Mouse (Mus musculus): ENCODE measurements around the gene Lce1c.

Lce1c gene

GRCm38 (mm10) chr3:92678947-92679346 lies at the start of gene Lce1c:
Gene Lce1c (plus strand): TSS chr3:92679247.
- DNase-seq (ENCODE audit: low spot score in 2 of 2), result no peak

- DNase-seq (ENCODE audit: low spot score in 2 of 2), result no peak
Measured at GRCm38 (mm10) chr3:92637745-92638652, 41.0 kb upstream of the Lce1c start.

GRCm38 (mm10) chr3:92638653-92638991 lies 40.4 kb upstream of the Lce1c start:
- DNase-seq (ENCODE audit: low spot score in 2 of 2), result no peak

GRCm38 (mm10) chr3:92639854-92640253 lies 39.2 kb upstream of the Lce1c start:
- DNase-seq (ENCODE audit: low spot score in 2 of 2), result no peak

DNA sequence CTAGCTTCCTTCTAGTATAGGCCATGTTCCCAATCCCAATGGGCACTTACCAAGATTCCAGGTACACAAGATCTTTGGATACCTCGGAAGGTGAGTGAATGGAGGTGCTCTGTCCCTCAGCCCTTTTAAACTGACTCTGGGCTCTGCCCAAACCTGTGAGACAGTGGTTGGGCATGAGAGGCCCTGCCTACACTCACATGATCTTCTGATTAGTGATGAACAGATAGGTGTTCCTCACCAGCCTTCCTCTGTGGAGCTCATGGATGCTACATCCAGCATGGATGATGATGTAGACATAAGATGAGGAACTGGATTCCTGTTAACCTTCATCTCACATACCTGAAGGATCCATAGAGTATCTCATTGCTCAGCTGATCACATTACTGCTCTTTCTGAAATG lies 30.8 kb upstream of the Lce1c start, which contains the start of gene Lce1a1:
Lce1a1 (minus strand) TSS at position 101 of the 400 bp plus-strand sequence.
- no peak for DNase-seq (ENCODE audit: low spot score in 2 of 2)

DNA sequence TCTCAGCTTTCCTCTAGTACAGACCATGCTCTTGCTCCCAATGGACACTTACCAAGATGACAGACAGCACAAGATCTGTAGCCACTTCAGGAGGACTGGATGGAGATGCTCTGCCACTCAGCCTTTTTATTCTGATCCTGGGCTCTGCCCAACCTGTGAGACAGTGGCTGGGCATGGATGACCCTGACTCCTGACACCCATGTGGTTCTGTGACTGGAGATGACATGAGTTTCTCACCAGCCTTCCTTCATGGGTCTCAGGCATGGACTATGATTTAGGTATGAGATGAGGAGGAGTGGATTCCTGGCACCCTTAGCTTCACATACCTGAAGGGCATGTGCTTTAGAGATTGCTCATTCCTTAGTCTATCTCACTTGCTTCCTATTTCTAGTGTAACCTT lies 22.2 kb upstream of the Lce1c start, which contains the start of gene Lce1b:
Lce1b (minus strand) TSS at position 101 of the 400 bp plus-strand sequence.
- no peak for DNase-seq (ENCODE audit: low spot score in 2 of 2)

DNA sequence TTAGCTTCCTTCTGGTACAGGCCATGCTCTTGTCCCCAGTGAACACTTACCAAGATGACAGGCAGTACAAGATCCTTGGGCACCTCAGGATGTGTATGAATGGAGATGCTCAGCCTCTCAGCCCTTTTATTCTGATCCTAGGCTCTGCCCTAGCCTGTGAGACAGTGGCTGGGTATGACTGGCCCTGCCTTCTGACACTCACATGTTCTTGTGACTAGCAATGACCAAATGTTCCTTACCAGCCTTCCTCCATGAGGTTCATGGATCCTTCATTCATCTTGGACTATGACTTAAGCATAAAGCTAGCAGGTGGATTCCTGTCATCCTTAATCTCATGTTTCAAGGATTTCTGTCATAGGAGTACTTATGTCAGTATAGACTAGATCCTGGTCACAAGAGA lies 8.8 kb upstream of the Lce1c start, which contains the start of gene Lce1a2:
Lce1a2 (minus strand) TSS at position 101 of the 400 bp plus-strand sequence.
- no peak for DNase-seq (ENCODE audit: low spot score in 2 of 2)

GRCm38 (mm10) chr3:92687110-92687509 lies 8.1 kb downstream of the Lce1c start, which contains the start of gene Lce1d:
Gene Lce1d (minus strand): TSS chr3:92687210.
- no peak for DNase-seq (ENCODE audit: low spot score in 2 of 2)

GRCm38 (mm10) chr3:92689154-92689553 lies 10.1 kb downstream of the Lce1c start:
- peak; percentile 19 to 22 for DNase-seq (ENCODE audit: low spot score in 2 of 2)

DNA sequence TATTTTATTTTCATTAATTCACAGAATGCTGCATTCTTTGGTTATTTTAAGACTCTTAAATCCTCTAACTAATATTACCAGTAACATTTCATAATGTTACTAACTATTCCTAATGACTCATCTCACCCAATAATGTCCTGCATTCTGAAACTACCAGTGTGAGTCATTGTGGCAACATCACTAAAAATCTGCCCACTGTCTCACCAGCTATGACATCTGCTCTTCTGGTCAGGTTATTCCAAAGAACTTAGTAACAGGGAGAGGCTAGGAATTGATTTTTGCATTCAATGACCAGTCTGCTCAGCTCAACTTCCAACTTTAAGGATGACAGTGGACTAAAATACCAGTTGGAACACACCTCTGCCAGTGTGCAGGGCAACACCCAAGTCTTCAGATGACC lies 12.6 kb downstream of the Lce1c start:
- DNase-seq (ENCODE audit: low spot score in 2 of 2), result no peak

- no peak for DNase-seq (ENCODE audit: low spot score in 2 of 2)
Measured at GRCm38 (mm10) chr3:92694613-92695012, 15.6 kb downstream of the Lce1c start.

DNA sequence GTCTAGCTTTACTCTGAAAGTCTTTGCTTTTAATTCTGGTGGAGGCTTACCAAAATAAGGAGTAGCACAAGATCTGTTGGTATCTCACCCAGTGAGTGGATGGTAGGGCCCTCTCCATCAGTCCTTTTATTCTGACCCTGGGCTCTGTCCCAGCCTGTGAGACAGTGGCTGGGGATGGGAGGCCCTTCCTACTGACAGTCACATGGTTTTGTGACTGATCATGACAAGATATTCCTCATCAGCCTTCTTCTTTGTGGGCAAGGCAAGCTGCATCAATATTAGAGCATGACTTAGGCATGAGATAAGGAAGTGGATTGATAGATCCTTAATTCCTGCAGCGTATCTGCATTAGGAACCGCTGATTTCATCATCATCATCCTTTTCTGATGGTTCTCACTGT lies 29.9 kb downstream of the Lce1c start, which contains the start of gene Lce1e:
Lce1e (minus strand) TSS at position 101 of the 400 bp plus-strand sequence.
- no peak for DNase-seq (ENCODE audit: low spot score in 2 of 2)

DNA sequence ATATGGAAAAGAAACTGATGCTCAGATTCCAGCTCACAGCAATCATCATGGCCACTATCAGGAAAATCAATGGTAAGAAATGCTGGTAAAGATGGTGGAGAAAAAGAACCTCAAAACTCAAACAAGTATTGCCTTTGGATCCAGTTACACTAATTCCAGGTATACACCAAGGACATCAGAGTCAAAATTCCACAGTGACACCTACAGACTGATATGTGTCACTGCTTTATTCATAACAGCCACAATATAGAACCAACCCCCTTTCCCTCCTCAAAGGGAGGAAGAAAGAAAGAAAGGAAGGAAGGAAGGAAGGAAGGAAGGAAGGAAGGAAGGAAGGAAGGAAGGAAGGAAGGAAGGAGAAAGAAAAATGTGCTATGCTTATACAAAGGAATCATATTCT lies 36.1 kb downstream of the Lce1c start:
- DNase-seq (ENCODE audit: low spot score in 2 of 2), result no peak

- no peak for DNase-seq (ENCODE audit: low spot score in 2 of 2)
Measured at GRCm38 (mm10) chr3:92720250-92720649, 41.2 kb downstream of the Lce1c start, which contains the start of gene Lce1f. Gene Lce1f (minus strand): TSS chr3:92720350.

DNA sequence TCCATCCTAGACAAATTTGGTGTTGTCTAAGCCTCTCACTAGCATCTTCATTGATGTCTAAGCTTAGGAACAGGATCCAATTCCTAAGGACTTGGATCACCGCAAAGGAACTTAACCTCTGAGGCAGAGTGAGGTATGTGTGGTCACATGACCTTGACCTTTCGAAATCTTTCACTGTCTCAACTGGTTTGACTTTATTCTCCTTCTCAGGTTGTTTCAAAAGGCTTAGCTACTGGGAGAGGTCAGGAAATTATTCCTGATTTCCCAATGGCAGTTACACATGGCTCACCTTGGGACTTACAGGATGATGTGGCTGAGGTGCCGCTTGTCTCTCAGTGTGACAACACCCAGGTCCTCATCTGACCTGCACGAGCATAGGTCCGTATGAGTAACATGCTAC lies 43.6 kb downstream of the Lce1c start:
- DNase-seq (ENCODE audit: low spot score in 2 of 2), result no peak

All from right cerebral cortex, postnatal 10 days (tissue).